Mouse (Mus musculus) ES-E14 (cell line): ENCODE measurements at regions not wholly inside any gene's neighbourhood (a gene's known extent, or its start where the extent isn't known, plus 50 kb on each side); places are given as distances from the start of the nearest gene placed in this dataset.

ENCODE experiments used
- DNase-seq: peaks from one replicate; pipeline ENCODE4 v3.0.0-alpha.2; 2013; ENCODE audit warnings: low read depth, low spot score
- H3K27ac ChIP-seq: 2 replicates; pipeline ENCODE4 v1.5.1; 2012; ENCODE audit warnings: low read depth, mild to moderate bottlenecking, low read length, moderate library complexity, mixed read lengths; ENCODE audit not compliant: poor library complexity, insufficient read depth, severe bottlenecking
- H3K36me3 ChIP-seq: 2 replicates; pipeline ENCODE4 v1.6.1; 2012; ENCODE audit warnings: mild to moderate bottlenecking, low read length, moderate library complexity, mixed read lengths; ENCODE audit not compliant: control insufficient read depth, poor library complexity, insufficient read depth, severe bottlenecking
- H3K4me1 ChIP-seq, 2 experiments: fragments of 150-350 bp in 1 of 2; sonication (generic) in 1 of 2; 2 replicates each; pipeline ENCODE4 v1.6.1; 2012; ENCODE audit warnings: low read length in 2 of 2, mild to moderate bottlenecking in 1 of 2, mixed read lengths in 1 of 2; ENCODE audit not compliant: control insufficient read depth in 2 of 2, insufficient read depth in 2 of 2, poor library complexity in 1 of 2
- H3K4me3 ChIP-seq, 2 experiments: fragments of 150-350 bp in 1 of 2; sonication (generic) in 1 of 2; 2 replicates each; pipeline ENCODE4 v1.5.1; 2012; ENCODE audit warnings: low read length in 2 of 2, low read depth in 1 of 2, mild to moderate bottlenecking in 1 of 2, mixed read lengths in 1 of 2; ENCODE audit not compliant: insufficient read depth in 1 of 2, poor library complexity in 1 of 2, severe bottlenecking in 1 of 2
- H3K9ac ChIP-seq: 2 replicates; pipeline ENCODE4 v1.6.1; 2012; ENCODE audit warnings: low read depth, mild to moderate bottlenecking, low read length, mixed read lengths; ENCODE audit not compliant: poor library complexity, insufficient read depth, severe bottlenecking
- H3K9me3 ChIP-seq: fragments of 150-350 bp; sonication (generic); 2 replicates; pipeline ENCODE4 v1.6.1; 2012; ENCODE audit warnings: low read depth, mild to moderate bottlenecking, low read length; ENCODE audit not compliant: control insufficient read depth, insufficient read depth
- CHD2 ChIP-seq: IDR thresholded peaks from 2 replicates; pipeline ENCODE4 v1.6.1; 2014; ENCODE audit warnings: mild to moderate bottlenecking, low read depth, low read length, inconsistent platforms
- HCFC1 ChIP-seq: IDR thresholded peaks from 2 replicates; pipeline ENCODE4 v1.6.1; 2012; ENCODE audit warnings: low read length, inconsistent platforms, borderline replicate concordance; ENCODE audit not compliant: insufficient read depth
- MAFK ChIP-seq: IDR thresholded peaks from 2 replicates; pipeline ENCODE4 v1.6.1; 2014; ENCODE audit warnings: mild to moderate bottlenecking, low read depth, low read length, inconsistent platforms; ENCODE audit not compliant: insufficient read depth
- ZC3H11A ChIP-seq: IDR thresholded peaks from 2 replicates; pipeline ENCODE4 v1.6.1; 2012; ENCODE audit warnings: low read depth, mild to moderate bottlenecking, inconsistent platforms, low read length, borderline replicate concordance
- ZNF384 ChIP-seq: IDR thresholded peaks from 2 replicates; pipeline ENCODE4 v1.6.1; 2012; ENCODE audit warnings: low read depth, low read length, inconsistent platforms
- in situ Hi-C, 2 experiments: fragments of 600-800 bp; cut with MboI; formaldehyde crosslinking; loops; one replicate each; pipeline ENCODE4 v1.15.1; 2025; ENCODE audit warnings: low sequenced_read_pairs in 2 of 2, inconsistent platforms in 1 of 2; ENCODE audit not compliant: unreplicated experiment in 2 of 2

GRCm38 (mm10) chr6:120604020-120604958 is 61.9 kb upstream of the Cecr2 start:
- in situ Hi-C loops = no loop called here
- Histone ChIP-seq H3K4me1 (peaks cover 0 to 6% of the 10 kb centered on the region in 2 experiments; a peak in 1 of 4 replicates), H3K9ac (no peak overlapping the region), H3K9me3 (no peaks in the 10 kb centered on the region), H3K4me3 (no peak overlapping the region), H3K27ac (no peak overlapping the region), H3K36me3 (no peaks in the 10 kb centered on the region)
- DNase-seq = no peak
- TF ChIP-seq HCFC1 (no peak), ZC3H11A (no peak), CHD2 (no peak), ZNF384 (no peak), MAFK (no peak)

GRCm38 (mm10) chr6:120603454-120603853 is 62.7 kb upstream of the Cecr2 start:
- TF ChIP-seq ZNF384 (no peak), ZC3H11A (no peak), MAFK (no peak), HCFC1 (no peak), CHD2 (no peak)
- in situ Hi-C loops = no loop called here
- H3K4me1 ChIP-seq = peaks cover 0 to 8% of the 10 kb centered on the region in 2 experiments; a peak in 1 of 4 replicates
- no peaks in the 10 kb centered on the region for H3K36me3 ChIP-seq
- no peaks in the 10 kb centered on the region for H3K9me3 ChIP-seq
- DNase-seq = peak; percentile 66
- no peak overlapping the region for H3K4me3 ChIP-seq
- no peak overlapping the region for H3K27ac ChIP-seq
- no peak overlapping the region for H3K9ac ChIP-seq

GRCm38 (mm10) chr6:120600376-120600775 is 65.8 kb upstream of the Cecr2 start:
- H3K9ac ChIP-seq = no peak overlapping the region

GRCm38 (mm10) chr6:120598471-120598870 is 67.4 kb upstream of the Hdhd5 start:
- H3K9me3 ChIP-seq = no peaks in the 10 kb centered on the region
- H3K9ac ChIP-seq = no peak overlapping the region
- H3K36me3 ChIP-seq = no peaks in the 10 kb centered on the region
- DNase-seq = no peak
- no peak overlapping the region for H3K27ac ChIP-seq
- in situ Hi-C loops = no loop called here
- no peak for TF ChIP-seq ZNF384
- no peak for TF ChIP-seq ZC3H11A
- no peak for TF ChIP-seq MAFK
- no peak for TF ChIP-seq HCFC1
- H3K4me1 ChIP-seq = peaks cover 4 to 6% of the 10 kb centered on the region in 2 experiments; a peak in 2 of 4 replicates
- H3K4me3 ChIP-seq = no peak overlapping the region

More at GRCm38 (mm10) chr6:120600376-120600775, 65.8 kb upstream of the Cecr2 start:
- no peak for TF ChIP-seq ZNF384
- TF ChIP-seq HCFC1 = no peak
- no peak for TF ChIP-seq MAFK
- TF ChIP-seq CHD2 = no peak
- TF ChIP-seq ZC3H11A = no peak
- no peak for DNase-seq
- H3K4me1 ChIP-seq = peaks cover 4 to 12% of the 10 kb centered on the region in 2 experiments; a peak in 2 of 4 replicates
- no peak overlapping the region for H3K27ac ChIP-seq
- no peak overlapping the region for H3K4me3 ChIP-seq
- in situ Hi-C loops = no loop called here
- H3K9me3 ChIP-seq = no peaks in the 10 kb centered on the region
- H3K36me3 ChIP-seq = no peaks in the 10 kb centered on the region
